Mouse (Mus musculus) gastrocnemius, adult 2 months (tissue): ENCODE data around the gene Dbr1. TPM values are rescaled to one million over a fixed set of nuclear protein-coding genes. Genes with fewer than 3 reads are reported as not detected.

Experiments
- DNase-seq: peaks from one replicate; pipeline ENCODE4 v3.0.0; 2022
- H3K27ac ChIP-seq: fragments of 200-600 bp; 2 replicates; pipeline ENCODE4 v1.8.1; 2022; ENCODE audit warnings: mild to moderate bottlenecking
- H3K4me3 ChIP-seq: fragments of 200-600 bp; 2 replicates; pipeline ENCODE4 v1.8.1; 2022; ENCODE audit warnings: mild to moderate bottlenecking, moderate library complexity
- CTCF ChIP-seq: fragments of 200-600 bp; IDR thresholded peaks from 2 replicates; pipeline ENCODE4 v1.8.1; 2022; ENCODE audit warnings: antibody characterized with exemption, mild to moderate bottlenecking, moderate library complexity
- intact Hi-C: fragments of 180-260 bp; cut with DNase I; formaldehyde crosslinking; loops from one replicate; pipeline ENCODE4 v1.15.1; 2025
- total RNA-seq, 2 experiments: library from RNA; stranded (reverse); gene quantifications; 2 replicates each; pipeline ENCODE4 v1.2.3; 2021

The Dbr1 gene
- total RNA-seq, 2 experiments from 2014 or later, result 4.2 to 5.2 TPM

- intact Hi-C loops, result no loop called here
- peak; percentile 31 for DNase-seq
- no peak overlapping the region for H3K4me3 ChIP-seq
- H3K27ac ChIP-seq, result no peak overlapping the region
- TF ChIP-seq CTCF, result no peak
Observed at GRCm38 (mm10) chr9:99624117-99624516, 48.5 kb downstream of the Dbr1 start.

GRCm38 (mm10) chr9:99628581-99628980 is 53.0 kb downstream of the Dbr1 start:
- no peak for DNase-seq
- Histone ChIP-seq H3K4me3 (no peak overlapping the region; the same call in 1 of the 2 replicates), H3K27ac (peak overlapping the region; percentile 88)
- intact Hi-C loops, result no loop called here
- TF ChIP-seq CTCF, result no peak

GRCm38 (mm10) chr9:99629281-99630011 is 53.8 kb downstream of the Dbr1 start, which contains the start of gene Dzip1l:
Dzip1l (plus strand) TSS chr9:99629496.
- Histone ChIP-seq H3K4me3 (peak within 1 kb of the TSS; percentile 89), H3K27ac (peak within 1 kb of the TSS; percentile 88)
- no peak for TF ChIP-seq CTCF
- DNase-seq, result peak; percentile 72
- intact Hi-C loops, result no loop called here

GRCm38 (mm10) chr9:99630071-99630470 is 54.5 kb downstream of the Dbr1 start:
- no peak for TF ChIP-seq CTCF
- peak; percentile 37 for DNase-seq
- peak overlapping the region; percentile 89 for H3K4me3 ChIP-seq
- intact Hi-C loops, result no loop called here
- peak overlapping the region; percentile 88 for H3K27ac ChIP-seq

- Histone ChIP-seq H3K27ac (peak overlapping the region; percentile 88), H3K4me3 (peak overlapping the region; percentile 89)
- intact Hi-C loops, result no loop called here
- DNase-seq, result no peak
- TF ChIP-seq CTCF, result no peak
Observed at GRCm38 (mm10) chr9:99630528-99631125, 55.0 kb downstream of the Dbr1 start.

- no peak overlapping the region for H3K27ac ChIP-seq
- intact Hi-C loops, result no loop called here
- no peak for TF ChIP-seq CTCF
- H3K4me3 ChIP-seq, result peak overlapping the region; percentile 29; the same call in 1 of the 2 replicates
- no peak for DNase-seq
Observed at GRCm38 (mm10) chr9:99631781-99632180, 56.2 kb downstream of the Dbr1 start.

GRCm38 (mm10) chr9:99632264-99632663 is 56.7 kb downstream of the Dbr1 start:
- H3K4me3 ChIP-seq, result peak overlapping the region; percentile 29; the same call in 1 of the 2 replicates
- DNase-seq, result no peak
- TF ChIP-seq CTCF, result no peak
- intact Hi-C loops, result no loop called here
- no peak overlapping the region for H3K27ac ChIP-seq

Other genes starting within 250 kb of the Dbr1 start
- gene Esyt3, start 217.2 kb upstream of the Dbr1 start, total RNA-seq, result not detected
- gene Mras, start 138.4 kb upstream of the Dbr1 start, total RNA-seq, result 1 to 10 TPM; 5.0 to 5.7 TPM
- not detected for gene Nme9, start 124.3 kb upstream of the Dbr1 start, total RNA-seq
- gene Armc8, start 6.9 kb upstream of the Dbr1 start, total RNA-seq, result 10 to 100 TPM; 26.7 to 27.9 TPM
- not detected for gene A4gnt, start 36.7 kb downstream of the Dbr1 start, total RNA-seq
- gene Dzip1l, start 53.7 kb downstream of the Dbr1 start, total RNA-seq, result 1 to 10 TPM; 1.5 to 2.4 TPM
- not detected for gene Cldn18, start 141.5 kb downstream of the Dbr1 start, total RNA-seq